26 mouse cellular contexts compared by ENCODE assay signal in genomic region chr9:101114182-101114884, GRCm38 (mm10). TPM values are rescaled to one million over a fixed set of nuclear protein-coding genes. Genes with fewer than 3 reads are reported as not detected.
DNase-seq lines count a peak whose midpoint lies in the region; ATAC-seq and TF ChIP-seq lines count a peak whose summit lies in the region.
"Had no signal": no experiment of that assay in that cellular context is flagged by ENCODE, and none has a peak within 500 bp of the region (broad histone marks: within the 10 kb centered on the region; RNA-seq: fewer than 3 reads in every experiment).

No protein-coding gene starts in this region.

- 57% methylated on average over 8 of the region's 8 CpGs for WGBS in heart, embryonic 11.5 days (ENCODE audit: insufficient replicate concordance)
- WGBS in liver, embryonic 11.5 days, result 48% methylated on average over 8 of the region's 8 CpGs
- 61% methylated on average over 8 of the region's 8 CpGs for WGBS in liver, postnatal 0 days (ENCODE audit: insufficient replicate concordance)
- 31% methylated on average over 8 of the region's 8 CpGs for WGBS in liver, embryonic 13.5 days (ENCODE audit: insufficient replicate concordance)

- no peak for DNase-seq in heart, postnatal 4 days
- no peak for DNase-seq in liver, embryonic 11.5 days (ENCODE audit: low spot score)
- no peak for DNase-seq in liver, postnatal 0 days
- peak; percentile 26 for DNase-seq in liver, embryonic 13.5 days
- DNase-seq in layer of hippocampus, adult 2 months (ENCODE audit: low spot score in 2 of 2), result no peak
- no peak for DNase-seq in yolk sac, embryonic 10.5 days (ENCODE audit: low spot score)
- DNase-seq: adrenal gland, postnatal 25 days; cerebellum, adult 8-10 months; gastrocnemius, postnatal 36 days; kidney, postnatal 14 days; layer of hippocampus, adult 9-11 months; lung, postnatal 4 days; right cerebral cortex, adult 18-20 months; thymus, postnatal 36 days had no signal

- ATAC-seq in heart, embryonic 11.5 days (replicated peaks; ENCODE audit: insufficient number of reproducible peaks, low FRiP score, low TSS enrichment), result no peak
- ATAC-seq in liver, embryonic 11.5 days (replicated peaks; ENCODE audit: low FRiP score), result peak; percentile 88
- ATAC-seq in liver, postnatal 0 days, result no peak; the same call in 1 of the 2 replicates
- ATAC-seq in liver, embryonic 13.5 days (ENCODE audit: low read depth), result peak; percentile 89
- no peak for ATAC-seq in granulocyte monocyte progenitor cell, adult 5-6 weeks (replicated peaks; ENCODE audit: poor library complexity, severe bottlenecking)
- ATAC-seq: CD4-positive, CD25-positive, alpha-beta regulatory T cell, adult 4 months; forebrain, embryonic 15.5 days; hindbrain, postnatal 0 days; intestine, postnatal 0 days; midbrain, embryonic 13.5 days had no signal

- no peak overlapping the region for H3K4me2 ChIP-seq in heart, embryonic 11.5 days
- peak overlapping the region; percentile 22; the same call in 1 of the 2 replicates for H3K4me2 ChIP-seq in liver, embryonic 11.5 days
- H3K4me2 ChIP-seq in liver, postnatal 0 days (ENCODE audit: low read depth, low read length), result no peak overlapping the region
- 0 out of 2 replicates have a peak overlapping the region, but pooled peaks have one; percentile 1 for H3K4me2 ChIP-seq in liver, embryonic 13.5 days
- H3K4me2 ChIP-seq: forebrain, embryonic 15.5 days; limb, embryonic 12.5 days; lung, embryonic 15.5 days; midbrain, embryonic 13.5 days; neural tube, embryonic 13.5 days had no signal

- TF ChIP-seq EP300 in liver, postnatal 0 days (IDR thresholded peaks at IDR 0.05; ENCODE audit: low read depth), result no peak

- H3K4me1 ChIP-seq in heart, embryonic 11.5 days (ENCODE audit: control insufficient read depth, insufficient read depth, low read length), result peaks cover 14% of the 10 kb centered on the region
- H3K4me1 ChIP-seq in liver, embryonic 11.5 days (replicated peaks; ENCODE audit: control insufficient read depth, insufficient read depth, low read length), result peaks cover 6% of the 10 kb centered on the region
- no peaks in the 10 kb centered on the region for H3K4me1 ChIP-seq in liver, postnatal 0 days (ENCODE audit: insufficient read depth)
- peaks cover 24% of the 10 kb centered on the region for H3K4me1 ChIP-seq in liver, embryonic 13.5 days (replicated peaks)
- H3K4me1 ChIP-seq: forebrain, embryonic 15.5 days; hindbrain, embryonic 10.5 days; limb, embryonic 12.5 days; midbrain, embryonic 13.5 days had no signal

- no peak overlapping the region for H3K4me3 ChIP-seq in heart, embryonic 11.5 days (ENCODE audit: low read depth, low read length)
- H3K4me3 ChIP-seq in liver, embryonic 11.5 days (ENCODE audit: low read depth, low read length), result no peak overlapping the region
- H3K4me3 ChIP-seq in liver, postnatal 0 days (ENCODE audit: low read depth, low read length), result no peak overlapping the region
- H3K4me3 ChIP-seq in liver, embryonic 13.5 days (replicated peaks), result no peak overlapping the region
- H3K4me3 ChIP-seq in layer of hippocampus, adult 2 months, result no peak overlapping the region
- H3K4me3 ChIP-seq: erythroblast, embryonic 14.5 days; forebrain, embryonic 15.5 days; hindbrain, embryonic 10.5 days; limb, embryonic 12.5 days; lung, embryonic 15.5 days; midbrain, embryonic 13.5 days; neural tube, embryonic 13.5 days had no signal

- H3K36me3 ChIP-seq in heart, embryonic 11.5 days (ENCODE audit: control insufficient read depth, insufficient read depth, low read length), result peaks cover 13% of the 10 kb centered on the region
- no peaks in the 10 kb centered on the region; the same call in 1 of the 2 replicates for H3K36me3 ChIP-seq in liver, embryonic 11.5 days (ENCODE audit: control insufficient read depth, insufficient read depth, low read length)
- no peaks in the 10 kb centered on the region for H3K36me3 ChIP-seq in liver, postnatal 0 days (replicated peaks; ENCODE audit: insufficient read depth, low read length)
- H3K36me3 ChIP-seq in liver, embryonic 13.5 days, result no peaks in the 10 kb centered on the region

- H3K27ac ChIP-seq in heart, embryonic 11.5 days (ENCODE audit: low read depth, low read length), result peak overlapping the region; percentile 46; the same call in 1 of the 2 replicates
- no peak overlapping the region for H3K27ac ChIP-seq in liver, embryonic 11.5 days (ENCODE audit: low read depth, low read length)
- H3K27ac ChIP-seq in liver, postnatal 0 days (ENCODE audit: low read depth), result no peak overlapping the region
- H3K27ac ChIP-seq in liver, embryonic 13.5 days, result no peak overlapping the region
- no peak overlapping the region for H3K27ac ChIP-seq in layer of hippocampus, adult 2 months
- H3K27ac ChIP-seq: forebrain, embryonic 15.5 days; hindbrain, embryonic 10.5 days; hindbrain, postnatal 0 days; limb, embryonic 12.5 days; lung, embryonic 15.5 days; midbrain, embryonic 13.5 days; neural tube, embryonic 13.5 days had no signal

- H3K9me3 ChIP-seq in heart, embryonic 11.5 days (replicated peaks; ENCODE audit: control insufficient read depth, low read length), result no peaks in the 10 kb centered on the region
- H3K9me3 ChIP-seq in liver, embryonic 11.5 days (ENCODE audit: control insufficient read depth, low read length), result no peaks in the 10 kb centered on the region
- no peaks in the 10 kb centered on the region for H3K9me3 ChIP-seq in liver, postnatal 0 days (ENCODE audit: low read length)
- no peaks in the 10 kb centered on the region for H3K9me3 ChIP-seq in liver, embryonic 13.5 days (replicated peaks)
- H3K9me3 ChIP-seq: forebrain, embryonic 15.5 days; hindbrain, embryonic 10.5 days; limb, embryonic 12.5 days; lung, embryonic 15.5 days; midbrain, embryonic 13.5 days; neural tube, embryonic 13.5 days had no signal

- TF ChIP-seq CTCF in liver, postnatal 0 days (IDR thresholded peaks at IDR 0.05; ENCODE audit: low read depth), result no peak
- TF ChIP-seq CTCF in layer of hippocampus, adult 2 months (conservative IDR thresholded peaks at IDR 0.05), result no peak

- H3K27me3 ChIP-seq in heart, embryonic 11.5 days (ENCODE audit: control insufficient read depth, insufficient read depth, low read length), result no peaks in the 10 kb centered on the region
- H3K27me3 ChIP-seq in liver, embryonic 11.5 days (replicated peaks; ENCODE audit: control insufficient read depth, insufficient read depth, low read length), result no peaks in the 10 kb centered on the region
- H3K27me3 ChIP-seq in liver, postnatal 0 days (ENCODE audit: insufficient read depth, low read length), result no peaks in the 10 kb centered on the region
- H3K27me3 ChIP-seq in liver, embryonic 13.5 days, result no peaks in the 10 kb centered on the region
- H3K27me3 ChIP-seq: forebrain, embryonic 15.5 days; limb, embryonic 12.5 days; lung, embryonic 15.5 days; midbrain, embryonic 13.5 days; neural tube, embryonic 13.5 days had no signal

- H3K9ac ChIP-seq in heart, embryonic 11.5 days (ENCODE audit: low read depth, low read length), result no peak overlapping the region
- no peak overlapping the region for H3K9ac ChIP-seq in liver, embryonic 11.5 days (ENCODE audit: low read depth, low read length)
- no peak overlapping the region for H3K9ac ChIP-seq in liver, postnatal 0 days (replicated peaks)
- no peak overlapping the region for H3K9ac ChIP-seq in liver, embryonic 13.5 days
- H3K9ac ChIP-seq: forebrain, embryonic 15.5 days; limb, embryonic 12.5 days; lung, embryonic 15.5 days; midbrain, embryonic 13.5 days; neural tube, embryonic 13.5 days had no signal

RNA-seq across cellular contexts. Expression of gene Msl2, which starts 40.4 kb away (rescaled TPM):
- 3.3 and 3.8 TPM in 2 replicates for polyA plus RNA-seq in heart, embryonic 11.5 days (2014; fragmentation: Nextera tagmentation; extraction: Ambion mirVana)
- 10 to 100 TPM; 38.4 to 41.7 TPM for total RNA-seq in heart, postnatal 4 days (2021)
- polyA plus RNA-seq in liver, embryonic 11.5 days (2014; fragmentation: Nextera tagmentation; extraction: Ambion mirVana), result 4.7 and 4.9 TPM in 2 replicates
- polyA plus RNA-seq in liver, postnatal 0 days (2015; fragmentation: Nextera tagmentation; extraction: Ambion mirVana), result 2.2 and 2.4 TPM in 2 replicates
- 2.6 and 2.9 TPM in 2 replicates for polyA plus RNA-seq in liver, embryonic 13.5 days (2015; fragmentation: Nextera tagmentation; extraction: Ambion mirVana)
- 10 to 100 TPM; 67.8 to 68.4 TPM for total RNA-seq in layer of hippocampus, adult 2 months (2021)
- 55.3 and 55.8 TPM in 2 replicates for total RNA-seq in granulocyte monocyte progenitor cell, adult 5-6 weeks (2014; fragmentation: Nextera tagmentation)
- total RNA-seq in granulocyte monocyte progenitor cell, adult 5-6 weeks (2017), result 38.0 and 47.4 TPM in 2 replicates

Comparison
In these comparisons a context has a peak if more than half of its experiments do, and no peak if none do; other contexts are left out.
1. ATAC-seq: peak in liver, embryonic 11.5 days (single experiment) and liver, embryonic 13.5 days (single experiment); none in heart, embryonic 11.5 days (single experiment), liver, postnatal 0 days (single experiment) and granulocyte monocyte progenitor cell, adult 5-6 weeks (single experiment).
2. H3K4me2 ChIP-seq: peak in liver, embryonic 11.5 days (single experiment) and liver, embryonic 13.5 days (single experiment); none in heart, embryonic 11.5 days (single experiment) and liver, postnatal 0 days (single experiment).